Mouse (Mus musculus) kidney, adult 2 months (tissue): ENCODE measurements around the gene Gemin5. TPM values are rescaled to one million over a fixed set of nuclear protein-coding genes. Genes with fewer than 3 reads are reported as not detected.

ENCODE experiments used
- DNase-seq: peaks from one replicate; pipeline ENCODE4 v3.0.0; 2021
- H3K27ac ChIP-seq: fragments of 200-500 bp; 2 replicates; pipeline ENCODE4 v1.5.1; 2012; ENCODE audit warnings: low read depth, low read length, control low read depth, inconsistent platforms; ENCODE audit not compliant: insufficient read depth
- H3K27me3 ChIP-seq: fragments of 200-500 bp; replicated peaks from 2 replicates; pipeline ENCODE4 v1.6.1; 2012; ENCODE audit warnings: mild to moderate bottlenecking, moderate library complexity, low read length, inconsistent platforms; ENCODE audit not compliant: control insufficient read depth, insufficient read depth
- H3K36me3 ChIP-seq: fragments of 200-500 bp; 2 replicates; pipeline ENCODE4 v1.6.1; 2012; ENCODE audit warnings: mild to moderate bottlenecking, moderate library complexity, low read length, inconsistent platforms; ENCODE audit not compliant: control insufficient read depth, insufficient read depth
- H3K4me1 ChIP-seq: fragments of 200-500 bp; 2 replicates; pipeline ENCODE4 v1.6.1; 2011; ENCODE audit warnings: low read length; ENCODE audit not compliant: control insufficient read depth, insufficient read depth
- H3K4me3 ChIP-seq: fragments of 200-500 bp; 2 replicates; pipeline ENCODE4 v1.5.1; 2011; ENCODE audit warnings: mild to moderate bottlenecking, low read depth, low read length, control low read depth; ENCODE audit not compliant: insufficient read depth
- CTCF ChIP-seq: fragments of 200-500 bp; conservative IDR thresholded peaks from 2 replicates; pipeline ENCODE4 v1.5.1; 2011; ENCODE audit warnings: low read depth, mild to moderate bottlenecking, control low read depth, low read length, moderate library complexity, mixed read lengths; ENCODE audit not compliant: insufficient read depth, insufficient read length
- POLR2A ChIP-seq: fragments of 200-500 bp; IDR thresholded peaks from one replicate; pipeline ENCODE4 v1.6.1; 2011; ENCODE audit warnings: low read depth, low read length, control low read depth
- WGBS: fragments of 180-500 bp; shearing (Covaris S2); methylation state at CpG from one replicate; pipeline ENCODE4 v1.1.7; 2018; 5-methylcytosine and 5-hydroxymethylcytosine counted together
- polyA plus RNA-seq: library from polyadenylated mRNA; depleted of rRNA; stranded (reverse); fragments of >200 nt; gene quantifications from 2 replicates; pipeline ENCODE4 v1.2.3, GENCODE M21; 2012; rRNA removed

Gemin5 gene
- polyA plus RNA-seq, 1 experiment, result 5.3 TPM

DNA sequence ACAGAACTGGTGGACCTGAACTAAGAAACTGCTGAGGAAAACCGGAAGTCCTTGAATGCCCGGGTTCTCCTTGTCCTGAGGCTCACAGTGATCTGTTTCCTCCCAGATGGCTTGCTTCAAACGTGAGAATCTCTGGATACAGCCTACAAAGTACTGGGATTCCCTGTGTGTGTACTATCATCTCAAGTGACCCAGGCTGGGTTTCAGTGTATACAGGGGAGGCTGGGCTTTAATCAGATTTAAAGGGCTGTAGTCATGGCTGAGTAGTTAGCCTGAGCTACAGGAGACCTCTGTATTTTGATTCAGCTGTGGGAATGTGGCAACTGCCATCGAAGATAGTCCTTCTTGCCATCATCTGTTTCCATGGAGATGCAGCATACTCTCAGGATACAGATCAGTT, 91.1 kb downstream of the Gemin5 start:
- no peak overlapping the region for H3K27ac ChIP-seq
- no peaks in the 10 kb centered on the region for H3K27me3 ChIP-seq
- 31% methylated on average over 4 of the region's 4 CpGs for WGBS
- no peaks in the 10 kb centered on the region for H3K4me1 ChIP-seq
- H3K36me3 ChIP-seq, result no peaks in the 10 kb centered on the region
- H3K4me3 ChIP-seq, result no peak overlapping the region
- no peak for DNase-seq
- TF ChIP-seq POLR2A (no peak), CTCF (no peak)

DNA sequence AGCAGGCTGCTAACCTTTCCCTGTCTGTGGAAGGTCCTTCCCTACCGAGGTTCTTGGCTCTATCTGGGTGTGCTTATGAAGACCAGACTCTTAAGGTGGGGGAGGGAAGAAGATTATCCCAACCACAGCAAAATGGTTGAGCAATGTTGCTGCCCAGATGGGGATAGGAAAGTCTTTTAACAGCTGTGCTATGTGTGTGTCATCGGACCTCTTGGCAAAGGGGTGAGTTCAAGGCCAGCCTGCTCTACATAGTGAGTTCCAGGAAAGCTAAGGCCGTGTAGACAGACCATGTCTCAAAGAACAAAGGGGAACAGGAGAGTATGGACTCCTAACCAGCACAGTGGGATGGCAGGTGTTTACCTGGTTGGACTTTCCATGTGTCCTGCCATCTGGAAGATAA, 95.4 kb downstream of the Gemin5 start:
- no peaks in the 10 kb centered on the region for H3K36me3 ChIP-seq
- H3K4me1 ChIP-seq, result no peaks in the 10 kb centered on the region
- H3K27ac ChIP-seq, result no peak overlapping the region
- DNase-seq, result no peak
- no peaks in the 10 kb centered on the region for H3K27me3 ChIP-seq
- 73% methylated on average over 3 of the region's 3 CpGs for WGBS
- H3K4me3 ChIP-seq, result no peak overlapping the region
- TF ChIP-seq POLR2A, result no peak

Other genes with a start within 250 kb of the Gemin5 start
- gene Larp1, start 159.5 kb downstream of the Gemin5 start, polyA plus RNA-seq, result 35.3 and 36.8 TPM in 2 replicates
- gene Gm12248, start 75.4 kb downstream of the Gemin5 start, polyA plus RNA-seq, result 0.16 TPM in 2 replicates
- gene Cnot8, start 64.4 kb downstream of the Gemin5 start, polyA plus RNA-seq, result 43.8 and 47.2 TPM in 2 replicates
- 52.1 and 78.2 TPM in 2 replicates for gene Mrpl22, start 3.1 kb upstream of the Gemin5 start, polyA plus RNA-seq
- gene Igtp, start 31.0 kb upstream of the Gemin5 start, polyA plus RNA-seq, result 15.9 and 18.6 TPM in 2 replicates
- 14.7 and 18.9 TPM in 2 replicates for gene Irgm2, start 31.1 kb upstream of the Gemin5 start, polyA plus RNA-seq
- not detected in 2 replicates for gene 4930438A08Rik, start 106.3 kb upstream of the Gemin5 start, polyA plus RNA-seq
- 14.8 and 20.8 TPM in 2 replicates for gene Zfp692, start 138.5 kb upstream of the Gemin5 start, polyA plus RNA-seq
- gene Zfp672, start 161.8 kb upstream of the Gemin5 start, polyA plus RNA-seq, result 30.8 and 38.3 TPM in 2 replicates
- gene Sh3bp5l, start 162.2 kb upstream of the Gemin5 start, polyA plus RNA-seq, result 29.7 and 32.8 TPM in 2 replicates
- 0.22 and 0.31 TPM in 2 replicates for gene Lypd8, start 210.5 kb upstream of the Gemin5 start, polyA plus RNA-seq